Mouse (Mus musculus) cortical plate, adult 2 months (tissue): Measurements from ENCODE around the gene Lmntd1.

Experiments used
- CTCF ChIP-seq: fragments of 200-500 bp; IDR thresholded peaks from 2 replicates; pipeline ENCODE4 v1.5.1; 2011; ENCODE audit warnings: mild to moderate bottlenecking, control low read depth, low read length; ENCODE audit not compliant: insufficient read depth; ENCODE audit errors: extremely low read depth
- POLR2A ChIP-seq: fragments of 200-500 bp; IDR thresholded peaks from 2 replicates; pipeline ENCODE4 v1.6.1; 2011; ENCODE audit warnings: mild to moderate bottlenecking, low read length, control low read depth; ENCODE audit not compliant: insufficient read depth; ENCODE audit errors: extremely low read depth

- no peak for TF ChIP-seq CTCF
- no peak for TF ChIP-seq POLR2A
Observed at GRCm38 (mm10) chr6:145604648-145605047, 9.5 kb downstream of the Lmntd1 start.
